Mouse (Mus musculus) CH12.LX (cell line): Measurements from ENCODE around the gene Srgap2.

Experiments
- POLR2A ChIP-seq: IDR thresholded peaks from 2 replicates; pipeline ENCODE4 v1.6.1; 2011; ENCODE audit warnings: low read depth, mild to moderate bottlenecking, improper control_type of control experiment, low read length
- RAD21 ChIP-seq: IDR thresholded peaks from 2 replicates; pipeline ENCODE4 v1.6.1; 2011; ENCODE audit warnings: low read depth, mild to moderate bottlenecking, low read length, improper control_type of control experiment, moderate library complexity
- USF1 ChIP-seq: IDR thresholded peaks from 2 replicates; pipeline ENCODE4 v1.6.1; 2014; ENCODE audit warnings: low read depth, mild to moderate bottlenecking, inconsistent platforms, low read length, improper control_type of control experiment
- ZC3H11A ChIP-seq: IDR thresholded peaks from 2 replicates; pipeline ENCODE4 v1.6.1; 2012; ENCODE audit warnings: low read depth, mild to moderate bottlenecking, inconsistent platforms, low read length, improper control_type of control experiment

DNA sequence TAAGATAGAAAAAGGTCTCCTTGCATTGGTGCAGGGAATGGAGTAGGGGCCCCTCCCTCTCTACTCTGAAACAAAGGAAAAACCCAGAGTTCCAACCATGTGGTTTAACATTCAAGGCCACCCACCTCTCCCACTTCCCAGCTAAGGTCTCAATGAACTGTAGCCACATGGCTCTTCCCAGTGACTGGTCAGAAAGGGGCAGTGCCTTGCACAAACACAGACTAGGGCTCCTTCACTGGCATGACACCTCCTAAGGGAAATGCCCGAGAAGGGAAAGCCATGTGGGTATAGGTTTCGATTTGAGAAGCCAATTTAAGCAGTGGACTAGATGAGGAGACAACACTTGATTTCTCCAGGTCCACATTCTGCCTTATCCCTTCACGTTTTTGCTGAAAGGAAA, 3.4 kb downstream of the Srgap2 start:
- TF ChIP-seq POLR2A: no peak
- no peak for TF ChIP-seq RAD21
- no peak for TF ChIP-seq USF1
- TF ChIP-seq ZC3H11A: no peak
